Mouse (Mus musculus): Measurements from ENCODE around the gene Rin3.

Rin3 gene

GRCm38 (mm10) chr12:102280867-102281503 is 1.9 kb upstream of the Rin3 start:
- ATAC-seq (ENCODE audit: low TSS enrichment), result no peak

DNA sequence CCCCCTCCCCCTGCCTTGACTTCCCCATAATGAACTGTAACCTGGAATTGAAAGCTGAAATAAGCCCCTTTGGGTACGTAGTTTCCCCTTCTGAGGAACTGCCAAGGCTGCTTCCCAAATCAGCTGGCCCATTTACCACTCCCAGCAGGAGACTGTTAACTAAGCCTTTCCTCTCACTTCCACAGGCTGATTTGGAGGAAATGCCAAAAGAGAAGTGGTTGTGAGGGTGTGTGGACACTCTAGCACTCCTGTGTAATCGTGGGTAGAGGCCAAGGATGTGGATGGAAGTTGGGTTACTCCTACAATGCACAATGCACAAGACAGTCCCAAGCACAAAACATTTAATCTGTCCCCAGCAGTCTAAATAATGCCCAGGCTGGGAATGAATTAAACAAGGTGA is 722 bp upstream of the Rin3 start:
- ATAC-seq (ENCODE audit: low TSS enrichment), result no peak

GRCm38 (mm10) chr12:102283483-102284266 is 827 bp downstream of the Rin3 start:
- no peak for ATAC-seq (ENCODE audit: low TSS enrichment)

GRCm38 (mm10) chr12:102284267-102284610 is 1.4 kb downstream of the Rin3 start:
- ATAC-seq (ENCODE audit: low TSS enrichment), result no peak

DNA sequence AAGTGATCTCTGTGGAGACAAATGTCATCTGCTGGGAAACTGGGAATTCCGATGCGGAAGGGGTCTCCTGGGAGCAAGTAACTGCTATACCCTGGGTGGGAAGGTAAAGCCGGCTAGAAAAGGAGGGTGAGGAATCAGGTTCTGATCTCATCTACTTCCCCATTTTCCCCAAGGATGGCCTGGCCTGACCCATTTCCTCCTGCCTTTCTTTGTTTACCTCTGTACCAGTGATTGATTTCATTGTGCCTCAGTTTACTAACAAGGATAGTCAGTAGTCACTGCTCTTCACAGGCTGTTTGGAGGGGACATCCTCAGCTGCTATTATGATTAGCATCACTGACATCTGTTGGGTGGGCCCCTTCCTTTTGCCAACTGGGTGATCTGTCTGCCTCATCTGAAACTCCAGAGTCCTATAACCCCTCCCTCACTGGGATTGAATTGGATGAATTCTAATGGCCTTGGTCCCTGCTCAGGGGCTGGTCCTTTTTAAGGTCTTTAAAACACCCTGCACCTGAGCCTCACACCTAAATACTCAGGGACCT is 1.8 kb downstream of the Rin3 start:
- no peak for ATAC-seq (ENCODE audit: low TSS enrichment)

GRCm38 (mm10) chr12:102285318-102285717 is 2.5 kb downstream of the Rin3 start:
- no peak for ATAC-seq (ENCODE audit: low TSS enrichment)

DNA sequence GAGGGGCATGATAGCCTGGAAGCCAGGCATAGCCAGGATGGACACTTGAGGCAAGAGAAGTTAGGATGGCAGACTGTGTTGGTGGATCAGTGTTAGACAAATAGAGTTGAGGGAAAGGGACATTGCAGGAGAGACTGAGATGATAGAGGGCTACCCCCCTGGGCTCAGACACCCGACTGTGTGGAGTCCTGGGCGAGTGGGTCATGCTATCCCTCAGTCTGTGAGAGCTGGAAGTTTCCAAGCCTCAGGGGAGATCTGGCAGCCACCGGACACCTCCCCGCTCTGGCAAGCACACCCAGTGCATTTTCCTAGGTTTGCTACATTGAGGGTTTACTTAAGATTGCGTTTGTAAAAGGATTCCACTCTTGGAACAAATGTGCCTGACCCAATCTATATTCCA is 2.9 kb downstream of the Rin3 start:
- no peak for ATAC-seq (ENCODE audit: low TSS enrichment)

DNA sequence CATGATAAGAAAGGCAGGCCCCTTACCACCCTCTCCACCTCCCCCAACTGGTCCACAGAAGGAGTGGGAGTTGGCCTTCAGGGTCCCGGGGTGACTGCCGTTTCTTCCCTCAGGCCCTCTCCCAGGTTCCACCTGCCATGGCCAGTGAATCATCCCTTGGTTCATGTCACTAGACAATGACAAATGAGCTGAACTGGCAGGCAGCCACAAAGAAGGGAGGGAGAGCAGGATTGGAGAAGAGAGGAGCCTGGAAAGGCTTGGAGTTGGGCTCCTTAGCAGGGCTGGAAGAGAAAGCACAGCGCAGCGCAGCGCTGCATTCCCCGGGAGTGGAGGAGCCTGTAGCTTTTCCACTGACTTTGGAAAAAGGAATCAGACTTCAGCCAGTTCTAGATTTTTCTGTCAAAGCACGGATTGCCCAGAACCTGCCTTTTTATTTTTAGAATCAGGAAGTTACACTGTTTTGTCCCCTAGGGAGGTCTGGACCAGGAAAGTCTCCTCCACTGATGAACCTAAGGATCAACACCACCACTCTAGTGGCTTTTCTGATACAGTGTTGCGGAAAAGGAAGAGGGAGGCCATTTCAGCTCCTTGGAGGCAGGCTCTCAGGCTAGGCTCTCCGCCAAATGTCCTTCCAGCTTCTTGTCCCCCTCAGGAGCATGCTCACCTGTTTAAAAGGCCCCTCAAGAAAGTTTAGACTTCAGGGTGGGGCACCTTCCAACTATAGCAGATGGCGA is 4.0 kb downstream of the Rin3 start:
- ATAC-seq (ENCODE audit: low TSS enrichment), result peak; percentile 63

DNA sequence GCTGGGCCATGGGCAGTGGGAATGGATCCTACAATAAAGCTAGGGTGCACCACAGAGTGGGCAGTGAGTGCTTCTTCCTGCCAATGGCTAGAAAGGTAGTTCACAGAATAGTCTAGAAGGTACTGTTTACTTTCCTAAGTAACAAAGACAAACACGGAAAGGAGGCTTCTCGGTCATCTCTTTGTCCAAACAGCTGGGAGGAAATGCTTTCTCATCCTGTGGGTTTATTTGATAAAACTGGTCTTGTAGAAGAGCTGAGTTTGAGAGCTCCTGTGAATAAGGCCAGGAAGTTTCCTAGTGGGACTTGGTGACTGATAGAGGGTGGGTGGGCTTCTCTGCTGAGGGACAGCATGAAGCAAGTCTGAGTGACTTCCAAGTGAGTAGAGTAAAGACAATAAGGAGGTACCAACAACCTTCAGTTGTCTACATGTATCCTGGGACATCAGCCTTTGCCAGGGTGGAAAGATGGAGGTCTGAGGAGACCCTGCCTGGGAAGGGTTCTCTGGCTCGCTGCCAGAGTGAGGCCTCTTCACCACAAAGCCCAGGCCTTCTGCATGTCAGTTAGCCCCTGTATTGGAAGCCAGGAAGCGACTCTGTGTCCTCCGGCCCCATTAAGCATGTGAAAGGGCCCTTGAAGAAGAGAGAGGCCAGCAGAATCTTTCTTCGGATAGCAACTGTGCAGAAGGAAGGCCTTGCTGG is 5.2 kb downstream of the Rin3 start:
- no peak for ATAC-seq (ENCODE audit: low TSS enrichment)

DNA sequence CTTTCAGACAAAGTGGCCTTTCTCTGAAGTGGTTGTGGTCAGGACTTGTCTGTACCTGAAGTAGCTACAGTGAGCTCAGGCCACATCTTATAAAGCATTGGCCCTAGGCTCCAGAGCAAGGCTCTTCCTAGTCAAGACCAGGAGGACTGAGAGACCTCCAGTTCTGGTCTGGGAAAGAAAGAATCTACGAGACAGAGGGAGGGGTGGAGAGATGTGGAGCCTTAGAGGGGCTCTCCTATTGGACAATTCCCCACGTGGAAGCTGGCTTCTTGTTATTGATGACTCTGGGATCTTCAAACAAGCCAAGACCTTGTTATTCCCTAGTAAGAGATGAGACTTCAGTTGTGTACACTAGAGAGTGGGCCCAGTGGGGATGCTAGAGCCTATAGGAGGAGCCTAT is 6.0 kb downstream of the Rin3 start:
- ATAC-seq (ENCODE audit: low TSS enrichment), result no peak

DNA sequence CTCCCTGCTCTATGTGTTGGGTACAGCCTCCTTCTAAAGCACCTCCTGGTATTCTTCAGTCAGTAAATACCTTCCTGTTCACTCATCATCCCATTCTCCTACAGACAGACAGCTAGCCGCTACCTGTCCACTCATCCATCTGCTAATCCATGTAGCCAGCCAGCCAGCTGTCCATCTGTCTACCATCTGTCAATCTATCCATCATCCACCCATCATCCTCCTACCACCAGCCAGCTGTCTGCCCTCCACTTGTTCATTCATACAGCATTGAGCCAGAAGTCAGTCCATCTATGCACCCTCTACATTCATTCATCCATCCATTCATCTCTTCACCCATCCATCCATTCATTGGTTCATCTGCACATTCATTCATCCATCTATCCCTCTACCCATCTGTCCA is 6.7 kb downstream of the Rin3 start:
- ATAC-seq (ENCODE audit: low TSS enrichment), result no peak

- ATAC-seq (ENCODE audit: low TSS enrichment), result no peak
These were observed 7.8 kb downstream of the Rin3 start for GRCm38 (mm10) chr12:102290662-102291061.

DNA sequence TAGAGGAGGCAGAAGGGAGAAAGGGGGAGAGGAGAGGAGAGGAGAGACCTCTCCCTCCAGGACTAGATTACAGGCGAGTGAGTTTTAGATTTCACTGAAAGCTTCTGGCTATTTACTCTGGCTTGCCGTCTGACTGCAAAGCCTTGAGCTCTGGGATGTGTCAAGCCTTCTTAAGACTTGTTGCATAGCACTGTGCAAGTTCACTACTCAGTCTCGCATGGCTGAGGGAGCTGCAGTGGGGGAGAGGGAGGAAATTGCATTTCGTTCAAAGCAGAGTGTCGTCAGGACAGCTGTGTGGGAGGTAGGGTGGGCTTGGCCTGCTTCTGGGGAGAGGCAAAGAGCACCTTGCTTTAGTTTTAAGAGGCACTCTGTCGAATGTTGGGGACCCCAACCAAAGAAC is 8.8 kb downstream of the Rin3 start:
- no peak for ATAC-seq (ENCODE audit: low TSS enrichment)

DNA sequence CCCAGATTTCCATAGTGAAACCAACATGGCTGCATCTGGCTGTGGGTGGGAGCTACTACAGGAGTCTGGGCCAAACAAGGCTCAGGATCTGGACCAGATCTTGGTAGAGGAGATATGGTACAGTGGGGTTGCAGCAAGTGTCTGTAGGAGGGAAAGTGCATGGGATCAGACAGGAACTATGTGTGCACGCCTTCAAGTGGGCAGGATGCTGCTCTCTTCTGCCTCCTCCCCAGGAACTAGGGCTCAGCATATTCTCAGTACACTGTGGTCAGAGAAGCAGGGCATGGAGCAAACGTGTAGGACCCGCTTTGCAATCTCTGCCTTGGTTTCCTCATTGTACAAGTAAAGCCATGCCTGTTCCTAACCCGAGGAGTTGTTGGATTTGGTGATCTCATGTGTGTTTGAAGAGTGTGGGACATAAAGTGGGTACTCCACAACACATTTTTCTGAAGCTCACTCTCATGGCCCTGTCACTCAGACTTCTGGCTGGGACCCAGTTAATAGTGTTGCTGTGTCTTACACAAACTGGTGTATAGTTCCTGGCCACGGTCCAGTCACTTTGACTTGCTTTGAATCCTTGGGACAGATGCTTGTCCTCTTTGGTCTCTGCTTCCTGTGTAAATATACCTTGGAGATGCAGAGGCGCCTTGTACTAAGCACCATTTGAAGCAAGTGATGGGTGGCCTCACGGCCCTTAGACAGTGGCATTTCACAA is 9.8 kb downstream of the Rin3 start:
- ATAC-seq (ENCODE audit: low TSS enrichment), result no peak

GRCm38 (mm10) chr12:102294634-102295033 is 11.8 kb downstream of the Rin3 start:
- ATAC-seq (ENCODE audit: low TSS enrichment), result no peak

- ATAC-seq (ENCODE audit: low TSS enrichment), result no peak
These were observed 12.4 kb downstream of the Rin3 start for GRCm38 (mm10) chr12:102295230-102295629.

GRCm38 (mm10) chr12:102295662-102296061 is 12.8 kb downstream of the Rin3 start:
- ATAC-seq (ENCODE audit: low TSS enrichment), result no peak

- ATAC-seq (ENCODE audit: low TSS enrichment), result no peak
These were observed 13.5 kb downstream of the Rin3 start for GRCm38 (mm10) chr12:102296361-102296760.

- ATAC-seq (ENCODE audit: low TSS enrichment), result no peak
These were observed 14.1 kb downstream of the Rin3 start for GRCm38 (mm10) chr12:102296967-102297366.

DNA sequence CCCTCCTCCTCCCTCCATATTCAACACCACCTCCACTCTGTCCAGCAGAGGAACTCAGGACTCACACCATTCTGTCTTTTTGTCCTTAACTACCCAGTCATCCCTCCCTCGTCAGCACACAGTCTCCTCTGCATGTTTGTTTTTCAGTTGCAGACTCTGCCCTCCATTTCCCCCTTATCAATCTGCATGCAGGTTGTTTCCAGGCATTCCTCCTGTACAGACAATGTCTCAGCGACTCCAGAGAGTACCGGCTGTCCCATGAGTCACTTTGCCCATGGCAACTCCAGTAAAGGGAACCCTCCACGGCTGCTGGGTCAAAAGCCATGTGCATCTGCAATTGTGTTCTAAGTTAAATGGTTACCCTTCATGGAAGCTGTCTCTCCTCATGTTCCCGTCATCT is 16.4 kb downstream of the Rin3 start:
- ATAC-seq (ENCODE audit: low TSS enrichment), result no peak

DNA sequence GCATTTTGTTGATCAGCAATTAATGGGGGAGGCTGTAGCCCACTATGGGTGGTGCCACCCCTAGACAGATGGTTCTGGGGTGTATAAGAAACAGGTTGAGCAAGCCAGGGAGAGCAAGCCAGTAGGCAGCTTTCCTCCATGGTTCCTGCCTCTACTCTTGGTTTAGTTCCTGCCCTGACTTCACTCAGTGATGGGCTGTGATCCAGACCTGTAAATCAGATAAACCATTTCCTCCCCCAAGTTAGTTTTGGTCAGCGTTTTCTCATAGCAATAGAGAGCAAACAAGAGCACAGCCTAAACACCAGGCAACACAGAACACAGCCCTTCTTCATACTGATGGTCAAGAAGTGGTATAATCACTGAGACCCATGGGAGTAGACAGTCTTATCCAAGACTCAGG is 18.7 kb downstream of the Rin3 start:
- ATAC-seq (ENCODE audit: low TSS enrichment), result no peak

DNA sequence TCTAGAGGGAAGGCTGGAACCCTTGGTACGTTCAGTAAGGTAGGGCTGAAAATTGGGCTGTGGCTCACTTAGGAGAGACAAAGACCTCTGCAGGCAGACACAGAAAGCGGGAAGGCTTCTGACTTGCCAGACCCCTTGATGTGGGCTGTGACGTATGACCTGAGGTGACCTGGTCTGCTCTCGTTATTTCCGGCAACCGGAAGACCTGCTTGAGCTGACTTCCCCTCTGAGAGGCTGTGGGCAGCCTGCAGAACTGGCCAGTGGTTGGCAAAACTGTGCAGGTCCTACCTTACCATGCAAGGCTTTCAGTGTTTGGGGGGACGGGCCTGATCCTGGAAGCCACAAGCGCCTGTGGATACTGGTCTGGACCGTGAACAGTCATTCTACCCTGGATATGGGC is 19.5 kb downstream of the Rin3 start:
- ATAC-seq (ENCODE audit: low TSS enrichment), result no peak
